Mouse (Mus musculus) kidney, adult 2 months (tissue): ENCODE measurements around the gene Umodl1.

ENCODE experiments used
- CTCF ChIP-seq: fragments of 200-500 bp; conservative IDR thresholded peaks from 2 replicates; pipeline ENCODE4 v1.5.1; 2011; ENCODE audit warnings: low read depth, mild to moderate bottlenecking, control low read depth, low read length, moderate library complexity, mixed read lengths; ENCODE audit not compliant: insufficient read depth, insufficient read length
- POLR2A ChIP-seq: fragments of 200-500 bp; IDR thresholded peaks from one replicate; pipeline ENCODE4 v1.6.1; 2011; ENCODE audit warnings: low read depth, low read length, control low read depth

DNA sequence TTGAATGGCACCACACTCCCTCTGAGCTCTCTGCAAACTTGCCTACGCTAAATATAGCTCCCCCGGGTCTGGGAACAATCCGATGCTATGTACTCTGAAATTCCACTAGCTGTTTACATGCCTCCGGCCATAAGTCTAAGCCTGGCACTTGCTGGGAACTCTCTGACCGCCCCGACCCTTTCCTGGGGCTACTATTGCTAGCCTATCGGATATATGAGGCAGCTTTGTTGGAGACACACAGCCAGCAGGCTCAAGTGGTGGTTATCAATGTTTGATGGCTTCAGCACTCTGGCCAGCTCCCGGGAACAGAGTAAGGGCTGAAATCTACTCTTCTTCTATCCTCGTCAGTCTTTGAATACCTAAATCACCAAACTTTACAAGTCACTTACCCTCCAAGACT lies 15.9 kb upstream of the Umodl1 start:
- TF ChIP-seq CTCF (no peak), POLR2A (no peak)
